Mouse (Mus musculus) myocyte (in vitro differentiated cells): Measurements from ENCODE around the gene Ngly1. TPM values are rescaled to one million over a fixed set of nuclear protein-coding genes. Genes with fewer than 3 reads are reported as not detected.

Experiments used
- H3K27me3 ChIP-seq: one replicate; pipeline ENCODE4 v1.6.1; 2011; ENCODE audit not compliant: control insufficient read depth, insufficient read depth, insufficient read length
- H3K36me3 ChIP-seq: one replicate; pipeline ENCODE4 v1.6.1; 2011; ENCODE audit not compliant: control insufficient read depth, insufficient read depth
- H3K4me2 ChIP-seq: one replicate; pipeline ENCODE4 v1.6.1; 2011; ENCODE audit warnings: low read depth, control low read depth
- H3K4me3 ChIP-seq: one replicate; pipeline ENCODE4 v1.5.1; 2011; ENCODE audit warnings: mild to moderate bottlenecking, control low read depth, moderate library complexity
- H3K79me2 ChIP-seq: one replicate; pipeline ENCODE4 v1.6.1; 2011; ENCODE audit not compliant: control insufficient read depth, insufficient read depth
- H3ac ChIP-seq: one replicate; pipeline ENCODE4 v1.6.1; 2011; ENCODE audit not compliant: control insufficient read depth, insufficient read length
- CEBPB ChIP-seq: IDR thresholded peaks from 2 replicates; pipeline ENCODE4 v1.6.1; 2011; ENCODE audit warnings: mild to moderate bottlenecking, moderate library complexity; ENCODE audit not compliant: poor library complexity, insufficient read depth, severe bottlenecking
- E2F4 ChIP-seq: IDR thresholded peaks from one replicate; pipeline ENCODE4 v1.6.1; 2011; ENCODE audit warnings: mild to moderate bottlenecking, control low read depth, moderate library complexity; ENCODE audit not compliant: insufficient read depth
- MAX ChIP-seq: IDR thresholded peaks from one replicate; pipeline ENCODE4 v1.6.1; 2011; ENCODE audit warnings: low read depth, mild to moderate bottlenecking, control low read depth
- MYOD1 ChIP-seq, 3 experiments: IDR thresholded peaks; one replicate each; pipeline ENCODE4 v1.6.1; 2011; ENCODE audit warnings: control low read depth in 2 of 3, low read depth in 2 of 3, mild to moderate bottlenecking in 2 of 3, moderate library complexity in 1 of 3; ENCODE audit not compliant: insufficient read length in 2 of 3, control insufficient read depth in 1 of 3
- MYOG ChIP-seq, 3 experiments: IDR thresholded peaks; one replicate each; pipeline ENCODE4 v1.6.1; 2011; ENCODE audit warnings: control low read depth in 2 of 3, low read depth in 2 of 3, mild to moderate bottlenecking in 2 of 3; ENCODE audit not compliant: insufficient read length in 2 of 3, control insufficient read depth in 1 of 3, insufficient read depth in 1 of 3
- POLR2A ChIP-seq: IDR thresholded peaks from one replicate; pipeline ENCODE4 v1.6.1; 2011; ENCODE audit warnings: low read depth, mild to moderate bottlenecking, control low read depth, moderate library complexity; ENCODE audit not compliant: insufficient read length
- POLR2AphosphoS2 ChIP-seq: IDR thresholded peaks from one replicate; pipeline ENCODE4 v1.6.1; 2011; ENCODE audit warnings: low read depth, control low read depth; ENCODE audit not compliant: insufficient read length
- REST ChIP-seq: IDR thresholded peaks from one replicate; pipeline ENCODE4 v1.6.1; 2011; ENCODE audit warnings: mild to moderate bottlenecking, control low read depth, moderate library complexity; ENCODE audit not compliant: insufficient read depth, insufficient read length
- SRF ChIP-seq: IDR thresholded peaks from one replicate; pipeline ENCODE4 v1.6.1; 2011; ENCODE audit warnings: low read depth; ENCODE audit not compliant: control insufficient read depth, insufficient read length
- TCF12 ChIP-seq: IDR thresholded peaks from one replicate; pipeline ENCODE4 v1.6.1; 2011; ENCODE audit warnings: mild to moderate bottlenecking, control low read depth; ENCODE audit not compliant: poor library complexity, insufficient read depth, severe bottlenecking
- TCF3 ChIP-seq: IDR thresholded peaks from one replicate; pipeline ENCODE4 v1.6.1; 2011; ENCODE audit warnings: low read depth, control low read depth; ENCODE audit not compliant: insufficient read length
- USF1 ChIP-seq: IDR thresholded peaks from one replicate; pipeline ENCODE4 v1.6.1; 2011; ENCODE audit warnings: low read depth, mild to moderate bottlenecking, control low read depth, moderate library complexity
- polyA plus RNA-seq: library from polyadenylated mRNA; unstranded; fragments of >200 nt; fragmentation: generic; extraction: Trizol; gene quantifications from one replicate; pipeline ENCODE4 v1.2.1, GENCODE M21; 2012; ENCODE audit warnings: missing spikeins

The Ngly1 gene
- polyA plus RNA-seq, 1 experiment, result 8.0 TPM

GRCm38 (mm10) chr14:16255745-16256144, 6.7 kb downstream of the Ngly1 start:
- TF ChIP-seq E2F4 (no peak), CEBPB (no peak), TCF3 (no peak), POLR2AphosphoS2 (no peak), POLR2A (no peak), MAX (no peak), MYOD1 (IDR thresholded peaks at IDR 0.05; ENCODE audit: control insufficient read depth in 1 of 3, insufficient read length in 2 of 3, low read depth in 2 of 3) (no peak), USF1 (no peak), SRF (no peak), MYOG (IDR thresholded peaks at IDR 0.05; ENCODE audit: control insufficient read depth in 1 of 3, insufficient read depth in 1 of 3, insufficient read length in 2 of 3, low read depth in 2 of 3) (no peak), REST (no peak), TCF12 (no peak)
- Histone ChIP-seq H3K79me2 (no peaks in the 10 kb centered on the region), H3K36me3 (no peaks in the 10 kb centered on the region), H3K27me3 (no peaks in the 10 kb centered on the region), H3ac (no peak overlapping the region), H3K4me2 (no peak overlapping the region), H3K4me3 (no peak overlapping the region)

GRCm38 (mm10) chr14:16256209-16256608, 7.1 kb downstream of the Ngly1 start:
- Histone ChIP-seq H3K4me2 (no peak overlapping the region), H3K79me2 (no peaks in the 10 kb centered on the region), H3K27me3 (no peaks in the 10 kb centered on the region), H3K4me3 (no peak overlapping the region), H3ac (no peak overlapping the region), H3K36me3 (no peaks in the 10 kb centered on the region)
- TF ChIP-seq E2F4, result no peak
- TF ChIP-seq MYOG (IDR thresholded peaks at IDR 0.05; ENCODE audit: control insufficient read depth in 1 of 3, insufficient read depth in 1 of 3, insufficient read length in 2 of 3, low read depth in 2 of 3), result no peak
- no peak for TF ChIP-seq MAX
- TF ChIP-seq USF1, result no peak
- TF ChIP-seq TCF12, result no peak
- TF ChIP-seq POLR2AphosphoS2, result no peak
- no peak for TF ChIP-seq MYOD1 (IDR thresholded peaks at IDR 0.05; ENCODE audit: control insufficient read depth in 1 of 3, insufficient read length in 2 of 3, low read depth in 2 of 3)
- no peak for TF ChIP-seq TCF3

GRCm38 (mm10) chr14:16260541-16260940, 11.5 kb downstream of the Ngly1 start:
- H3K36me3 ChIP-seq, result peaks cover 5% of the 10 kb centered on the region
- H3K27me3 ChIP-seq, result no peaks in the 10 kb centered on the region
- TF ChIP-seq REST (no peak), USF1 (no peak), TCF3 (no peak), SRF (no peak), CEBPB (no peak), E2F4 (no peak), MYOD1 (IDR thresholded peaks at IDR 0.05; ENCODE audit: control insufficient read depth in 1 of 3, insufficient read length in 2 of 3, low read depth in 2 of 3) (no peak), POLR2AphosphoS2 (no peak), TCF12 (no peak), MAX (no peak), MYOG (IDR thresholded peaks at IDR 0.05; ENCODE audit: control insufficient read depth in 1 of 3, insufficient read depth in 1 of 3, insufficient read length in 2 of 3, low read depth in 2 of 3) (no peak), POLR2A (no peak)
- H3ac ChIP-seq, result no peak overlapping the region
- no peaks in the 10 kb centered on the region for H3K79me2 ChIP-seq
- H3K4me3 ChIP-seq, result no peak overlapping the region
- no peak overlapping the region for H3K4me2 ChIP-seq

- H3K79me2 ChIP-seq, result no peaks in the 10 kb centered on the region
- no peak overlapping the region for H3ac ChIP-seq
- TF ChIP-seq POLR2A (no peak), E2F4 (no peak), USF1 (no peak), MYOG (IDR thresholded peaks at IDR 0.05; ENCODE audit: control insufficient read depth in 1 of 3, insufficient read depth in 1 of 3, insufficient read length in 2 of 3, low read depth in 2 of 3) (no peak), MAX (no peak), TCF12 (no peak), TCF3 (no peak), POLR2AphosphoS2 (no peak), REST (no peak), CEBPB (no peak), MYOD1 (IDR thresholded peaks at IDR 0.05; ENCODE audit: control insufficient read depth in 1 of 3, insufficient read length in 2 of 3, low read depth in 2 of 3) (no peak), SRF (no peak)
- peaks cover 5% of the 10 kb centered on the region for H3K36me3 ChIP-seq
- H3K4me3 ChIP-seq, result no peak overlapping the region
- H3K27me3 ChIP-seq, result no peaks in the 10 kb centered on the region
- H3K4me2 ChIP-seq, result no peak overlapping the region
Observed at GRCm38 (mm10) chr14:16261869-16262268, 12.8 kb downstream of the Ngly1 start.

- Histone ChIP-seq H3ac (no peak overlapping the region), H3K27me3 (no peaks in the 10 kb centered on the region), H3K4me2 (no peak overlapping the region), H3K36me3 (peaks cover 13% of the 10 kb centered on the region), H3K79me2 (no peaks in the 10 kb centered on the region), H3K4me3 (no peak overlapping the region)
- TF ChIP-seq CEBPB (no peak), E2F4 (no peak), POLR2AphosphoS2 (no peak), USF1 (no peak), REST (no peak)
Observed at GRCm38 (mm10) chr14:16267028-16267427, 17.9 kb downstream of the Ngly1 start.
